Mouse (Mus musculus) bone marrow macrophage, adult 2 months (primary cell): ENCODE results near the gene Cpne6.

Experiments used
- CTCF ChIP-seq: IDR thresholded peaks from 2 replicates; pipeline ENCODE4 v1.5.1; 2012; ENCODE audit warnings: low read depth, mild to moderate bottlenecking, low read length, moderate library complexity
- POLR2A ChIP-seq: IDR thresholded peaks from 2 replicates; pipeline ENCODE4 v1.6.1; 2012; ENCODE audit warnings: mild to moderate bottlenecking, low read depth, low read length, borderline replicate concordance

- TF ChIP-seq POLR2A (no peak), CTCF (no peak)
Measured at GRCm38 (mm10) chr14:55561860-55562259, 51.6 kb downstream of the Cpne6 start.
